ENCODE assay signal across 9 mouse cellular contexts in genomic region chr1:177448121-177448561, GRCm38 (mm10). TPM values are rescaled to one million over a fixed set of nuclear protein-coding genes. Genes with fewer than 3 reads are reported as not detected.
DNase-seq lines count a peak whose midpoint lies in the region; ATAC-seq and TF ChIP-seq lines count a peak whose summit lies in the region.
"Had no signal": no experiment of that assay in that cellular context is flagged by ENCODE, and none has a peak within 500 bp of the region (broad histone marks: within the 10 kb centered on the region; RNA-seq: fewer than 3 reads in every experiment).

No protein-coding gene starts in this region.

- H3K27ac ChIP-seq in hindbrain, embryonic 11.5 days (ENCODE audit: low read depth, low read length) = peak overlapping the region; percentile 88

- H3K4me3 ChIP-seq in hindbrain, embryonic 11.5 days (ENCODE audit: low read depth, low read length) = peak overlapping the region; percentile 90
- H3K4me3 ChIP-seq in myocyte = peak overlapping the region; percentile 85
- H3K4me3 ChIP-seq: erythroblast, embryonic 14.5 days had no signal

- peak; percentile 59 to 61 for DNase-seq in layer of hippocampus, postnatal 10 days (ENCODE audit: low spot score in 2 of 2)
- no peak for DNase-seq in layer of hippocampus, adult 9-11 months
- peak; percentile 76 for DNase-seq in cerebellum, adult 9-11 months
- no peak for DNase-seq in hindbrain, embryonic 11.5 days (ENCODE audit: low spot score)
- no peak for DNase-seq in kidney, postnatal 25 days
- no peak for DNase-seq in kidney, adult 8-10 months

- H3K36me3 ChIP-seq in hindbrain, embryonic 11.5 days (ENCODE audit: control insufficient read depth, insufficient read depth, low read length) = 0 out of 2 replicates have a peak, but pooled peaks cover 4% of the 10 kb centered on the region
- peaks cover 31% of the 10 kb centered on the region for H3K36me3 ChIP-seq in myocyte (ENCODE audit: control insufficient read depth, insufficient read depth)

- H3K4me1 ChIP-seq in hindbrain, embryonic 11.5 days (replicated peaks; ENCODE audit: control insufficient read depth, insufficient read depth, low read length) = peaks cover 16% of the 10 kb centered on the region

- ATAC-seq in hindbrain, embryonic 11.5 days (ENCODE audit: low FRiP score) = no peak
- no peak for ATAC-seq in erythroblast, adult 5-6 weeks (replicated peaks; ENCODE audit: low FRiP score, poor library complexity, severe bottlenecking)

- peaks cover 75% of the 10 kb centered on the region for H3K79me2 ChIP-seq in myocyte (ENCODE audit: control insufficient read depth, insufficient read depth)

- H3K9ac ChIP-seq in hindbrain, embryonic 11.5 days (ENCODE audit: low read depth, low read length) = peak overlapping the region; percentile 72

- peak; percentile 51 for TF ChIP-seq POLR2A in myocyte (IDR thresholded peaks at IDR 0.05; ENCODE audit: insufficient read length, low read depth)

- H3ac ChIP-seq in myocyte (ENCODE audit: control insufficient read depth, insufficient read length) = no peak overlapping the region

- H3K4me2 ChIP-seq in hindbrain, embryonic 11.5 days (replicated peaks; ENCODE audit: low read depth, low read length) = peak overlapping the region; percentile 51
- no peak overlapping the region for H3K4me2 ChIP-seq in myocyte (ENCODE audit: low read depth)

- WGBS in hindbrain, embryonic 11.5 days = 72% methylated on average over 25 of the region's 25 CpGs

- no peaks in the 10 kb centered on the region for H3K9me3 ChIP-seq in hindbrain, embryonic 11.5 days (ENCODE audit: control insufficient read depth, low read length)

- no peaks in the 10 kb centered on the region for H3K27me3 ChIP-seq in hindbrain, embryonic 11.5 days (ENCODE audit: control insufficient read depth, insufficient read depth, low read length)
- no peaks in the 10 kb centered on the region for H3K27me3 ChIP-seq in myocyte (ENCODE audit: control insufficient read depth, insufficient read depth, insufficient read length)

TF ChIP-seq in myocyte, 11 proteins besides CTCF, POLR2A, EP300 and RAD21:
- TF ChIP-seq MYOG (IDR thresholded peaks at IDR 0.05; ENCODE audit: control insufficient read depth in 1 of 3, insufficient read depth in 1 of 3, insufficient read length in 2 of 3, low read depth in 2 of 3) (no peak), POLR2AphosphoS2 (IDR thresholded peaks at IDR 0.05; ENCODE audit: insufficient read length, low read depth) (peak; percentile 74)

RNA-seq across cellular contexts. Expression of gene Zbtb18, which starts 6.0 kb away (rescaled TPM):
- 100 to 1,000 TPM; 639 to 677 TPM for total RNA-seq in layer of hippocampus, postnatal 10 days (2021)
- 9.4 and 20.0 TPM in 2 replicates for polyA plus RNA-seq in hindbrain, embryonic 11.5 days (2014; fragmentation: Nextera tagmentation; extraction: Ambion mirVana)
- polyA plus RNA-seq in myocyte (2012; fragmentation: generic; extraction: Trizol) = 54.3 TPM
- 10.7 and 13.8 TPM in 2 replicates for total RNA-seq in erythroblast, adult 5-6 weeks (2015; ENCODE audit: low replicate concordance)
- total RNA-seq in erythroblast, adult 5-6 weeks (2017; ENCODE audit: low replicate concordance) = 10.5 and 16.0 TPM in 2 replicates

Comparison
In these comparisons a context has a peak if more than half of its experiments do, and no peak if none do; other contexts are left out.
1. DNase-seq: peak in layer of hippocampus, postnatal 10 days (2 of 2) and cerebellum, adult 9-11 months (single experiment); none in layer of hippocampus, adult 9-11 months (single experiment), hindbrain, embryonic 11.5 days (single experiment), kidney, postnatal 25 days (0 of 2) and kidney, adult 8-10 months (0 of 2).
2. RNA of gene Zbtb18, which starts 6.0 kb away (total RNA-seq): 639 to 677 TPM in layer of hippocampus, postnatal 10 days; 10.5 to 16.0 TPM in erythroblast, adult 5-6 weeks; every median in the first group is over 10 times any median in the second.